Mouse (Mus musculus) hindbrain, postnatal 0 days (tissue): ENCODE measurements at regions not wholly inside any gene's neighbourhood (a gene's known extent, or its start where the extent isn't known, plus 50 kb on each side); places are given as distances from the start of the nearest gene placed in this dataset.
"Not testable (repeated sequence)": the region's sequence is repeated elsewhere in the genome, so short reads cannot be mapped to it uniquely, and the experiment has no call there.

Experiments used
- ATAC-seq: fragments of 200-750 bp; cut with Nextera tagmentation; 2 replicates; pipeline ENCODE4 v1.8.0; 2017; ENCODE audit warnings: mild to moderate bottlenecking, moderate TSS enrichment, moderate library complexity
- DNase-seq: peaks from one replicate; pipeline ENCODE4 v3.0.0-alpha.2; 2015; ENCODE audit warnings: low spot score
- H3K27ac ChIP-seq: fragments of 300-500 bp; sonication (generic); 2 replicates; pipeline ENCODE4 v1.5.1; 2014; ENCODE audit warnings: mild to moderate bottlenecking
- H3K27me3 ChIP-seq: fragments of 300-500 bp; sonication (generic); 2 replicates; pipeline ENCODE4 v1.6.1; 2014; ENCODE audit warnings: low read length, mixed read lengths; ENCODE audit not compliant: insufficient read depth
- H3K36me3 ChIP-seq: fragments of 300-500 bp; sonication (generic); 2 replicates; pipeline ENCODE4 v1.6.1; 2014; ENCODE audit warnings: low read length, mixed read lengths; ENCODE audit not compliant: insufficient read depth
- H3K4me1 ChIP-seq: fragments of 300-500 bp; sonication (generic); 2 replicates; pipeline ENCODE4 v1.6.1; 2014; ENCODE audit warnings: antibody characterized with exemption, low read length, mixed read lengths; ENCODE audit not compliant: insufficient read depth
- H3K4me2 ChIP-seq: fragments of 300-500 bp; sonication (generic); 2 replicates; pipeline ENCODE4 v1.6.1; 2014; ENCODE audit warnings: low read depth, mild to moderate bottlenecking, low read length, moderate library complexity, mixed read lengths
- H3K4me3 ChIP-seq: fragments of 300-500 bp; sonication (generic); 2 replicates; pipeline ENCODE4 v1.5.1; 2014; ENCODE audit warnings: low read length
- H3K9ac ChIP-seq: fragments of 300-500 bp; sonication (generic); replicated peaks from 2 replicates; pipeline ENCODE4 v1.6.1; 2014; ENCODE audit warnings: mild to moderate bottlenecking, low read length, moderate library complexity, mixed read lengths
- H3K9me3 ChIP-seq: fragments of 300-500 bp; sonication (generic); 2 replicates; pipeline ENCODE4 v1.6.1; 2016; ENCODE audit warnings: low read length, mixed read lengths
- CTCF ChIP-seq: IDR thresholded peaks from 2 replicates; pipeline ENCODE4 v1.5.1; 2016; ENCODE audit warnings: antibody characterized with exemption, control low read depth, low read depth
- WGBS: fragments of 180-500 bp; shearing (Covaris S2); extraction: QIAGEN DNeasy Blood & Tissue Kit; methylation state at CpG from one replicate; pipeline ENCODE4 v1.1.7; 2014; 5-methylcytosine and 5-hydroxymethylcytosine counted together

DNA sequence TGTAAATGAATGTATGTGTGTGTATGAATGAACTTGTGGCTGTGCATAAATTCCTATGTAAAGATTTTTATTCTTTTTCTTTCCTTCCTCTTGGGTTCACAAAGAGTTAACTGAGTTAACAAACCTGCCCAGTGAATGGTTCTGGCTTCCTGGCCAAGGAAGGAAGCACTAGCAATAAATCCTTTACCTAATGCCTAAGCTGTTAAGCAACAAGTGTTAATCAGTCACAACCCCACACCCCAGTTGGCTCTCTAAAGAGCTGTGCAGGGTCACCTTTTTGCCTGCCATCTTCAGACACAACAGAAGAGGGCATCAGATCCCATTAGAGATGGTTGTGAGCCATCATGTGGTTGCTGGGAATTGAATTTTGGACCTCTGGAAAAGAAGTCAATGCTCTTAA lies 121.2 kb upstream of the Gm21293 start:
- H3K4me2 ChIP-seq, result no peak overlapping the region
- TF ChIP-seq CTCF, result no peak
- no peaks in the 10 kb centered on the region for H3K9me3 ChIP-seq
- no peaks in the 10 kb centered on the region for H3K27me3 ChIP-seq
- no peak overlapping the region for H3K27ac ChIP-seq
- no peaks in the 10 kb centered on the region for H3K4me1 ChIP-seq
- no peak overlapping the region for H3K9ac ChIP-seq
- ATAC-seq (no peak), DNase-seq (no peak)
- no peaks in the 10 kb centered on the region for H3K36me3 ChIP-seq
- no peak overlapping the region for H3K4me3 ChIP-seq

DNA sequence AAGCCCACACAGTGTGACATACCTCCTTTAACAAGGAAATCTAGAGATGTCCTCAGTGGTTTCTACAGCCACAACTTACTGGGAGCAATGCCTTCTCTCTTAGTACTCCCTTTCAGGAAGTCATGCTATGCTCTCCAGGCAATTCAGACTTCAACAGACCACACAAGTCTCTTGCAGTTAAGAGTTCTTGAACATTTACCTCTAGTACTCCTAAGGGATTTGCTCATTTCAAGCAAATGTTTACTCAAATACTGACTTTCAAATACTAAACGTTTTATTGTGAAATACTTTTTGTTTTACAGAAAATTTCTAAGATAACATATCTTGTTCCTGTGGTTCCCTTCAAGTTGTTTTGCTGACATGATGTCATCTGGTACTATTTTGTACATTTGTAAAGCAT lies 114.6 kb upstream of the Gm21293 start:
- no peaks in the 10 kb centered on the region for H3K36me3 ChIP-seq
- H3K4me2 ChIP-seq, result no peak overlapping the region
- no peaks in the 10 kb centered on the region for H3K27me3 ChIP-seq
- H3K27ac ChIP-seq, result no peak overlapping the region
- ATAC-seq (no peak), DNase-seq (no peak)
- H3K4me1 ChIP-seq, result no peaks in the 10 kb centered on the region
- H3K4me3 ChIP-seq, result no peak overlapping the region
- no peak overlapping the region for H3K9ac ChIP-seq
- no peaks in the 10 kb centered on the region for H3K9me3 ChIP-seq
- 60% methylated on average over 1 of the region's 1 CpGs for WGBS
- TF ChIP-seq CTCF, result no peak

DNA sequence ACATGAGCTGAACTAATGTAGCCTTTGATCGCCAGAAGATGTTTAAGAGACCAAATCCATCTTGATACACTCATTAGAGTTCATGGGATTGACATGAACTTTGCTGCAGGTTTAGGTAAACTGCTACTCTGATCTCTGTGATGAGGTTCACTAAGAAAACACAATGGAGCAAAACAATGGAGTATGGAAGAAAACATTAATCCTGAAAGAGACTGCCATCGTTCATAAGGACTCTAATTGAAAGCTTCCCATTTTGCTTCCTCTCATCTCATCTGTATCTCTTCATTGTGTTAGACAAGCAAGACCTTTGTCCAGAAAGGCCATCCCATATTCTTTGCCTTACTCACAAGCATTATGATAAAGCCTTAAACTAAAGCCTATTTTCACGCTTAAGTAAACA lies 110.0 kb upstream of the Gm21293 start:
- H3K4me1 ChIP-seq, result no peaks in the 10 kb centered on the region
- WGBS, result 69% methylated on average over 3 of the region's 3 CpGs
- no peak overlapping the region for H3K9ac ChIP-seq
- no peak overlapping the region for H3K4me2 ChIP-seq
- no peaks in the 10 kb centered on the region for H3K9me3 ChIP-seq
- ATAC-seq (no peak), DNase-seq (no peak)
- no peak overlapping the region for H3K27ac ChIP-seq
- no peaks in the 10 kb centered on the region for H3K36me3 ChIP-seq
- no peaks in the 10 kb centered on the region for H3K27me3 ChIP-seq
- TF ChIP-seq CTCF, result no peak
- no peak overlapping the region for H3K4me3 ChIP-seq

DNA sequence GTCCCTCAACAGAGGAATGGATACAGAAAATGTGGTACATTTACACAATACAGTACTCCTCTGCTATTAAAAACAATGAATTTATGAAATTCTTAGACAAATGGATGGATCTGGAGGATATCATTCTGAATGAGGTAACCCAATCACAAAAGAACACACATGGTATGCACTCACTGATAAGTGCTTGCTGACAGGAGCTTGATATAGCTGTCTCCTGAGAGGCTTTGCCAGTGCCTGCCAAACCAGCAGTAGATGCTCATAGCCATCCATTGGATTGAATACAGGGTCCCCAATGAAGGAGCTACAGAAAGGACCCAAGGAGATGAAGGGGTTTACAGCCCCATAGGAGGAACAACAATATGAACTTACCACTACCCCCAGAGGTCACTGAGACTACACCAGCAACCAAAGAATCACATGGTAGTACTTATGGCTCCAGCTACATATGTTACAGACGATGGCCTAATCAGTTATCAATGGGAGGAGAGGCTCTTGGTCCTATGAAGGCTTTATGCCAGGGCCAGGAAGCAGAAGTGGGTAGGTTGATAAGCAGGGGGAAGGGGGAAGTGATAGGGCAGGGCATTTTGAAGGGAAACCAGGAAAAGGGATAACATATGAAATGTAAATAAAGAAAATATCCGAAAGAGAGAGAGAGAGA lies 100.9 kb upstream of the Gm21293 start:
- not testable (repeated sequence) for ATAC-seq, H3K36me3 ChIP-seq, DNase-seq, H3K9ac ChIP-seq, H3K4me1 ChIP-seq, H3K27ac ChIP-seq, H3K4me3 ChIP-seq, H3K4me2 ChIP-seq, H3K9me3 ChIP-seq, H3K27me3 ChIP-seq
- 81% methylated on average over 2 of the region's 2 CpGs for WGBS

DNA sequence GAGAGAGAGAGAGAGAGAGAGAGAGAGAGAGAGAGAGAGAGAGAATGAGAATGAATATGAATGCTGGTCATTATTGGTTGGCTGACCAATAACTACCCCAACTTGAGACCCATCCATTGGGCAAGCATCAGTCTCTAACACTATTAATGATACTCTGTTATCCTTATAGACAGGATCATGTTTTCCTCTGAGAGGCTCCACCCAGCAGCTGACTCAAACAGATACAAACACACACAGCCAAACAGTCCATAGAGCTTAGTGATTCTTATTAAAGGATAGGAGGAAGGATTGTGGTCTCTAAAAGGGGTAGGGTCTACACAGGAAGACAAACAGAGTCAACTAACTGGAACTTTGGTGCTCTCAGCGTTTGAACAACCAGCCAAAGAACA lies 100.4 kb upstream of the Gm21293 start:
- H3K27me3 ChIP-seq, result no peaks in the 10 kb centered on the region
- WGBS, result 87% methylated on average over 1 of the region's 1 CpGs

DNA sequence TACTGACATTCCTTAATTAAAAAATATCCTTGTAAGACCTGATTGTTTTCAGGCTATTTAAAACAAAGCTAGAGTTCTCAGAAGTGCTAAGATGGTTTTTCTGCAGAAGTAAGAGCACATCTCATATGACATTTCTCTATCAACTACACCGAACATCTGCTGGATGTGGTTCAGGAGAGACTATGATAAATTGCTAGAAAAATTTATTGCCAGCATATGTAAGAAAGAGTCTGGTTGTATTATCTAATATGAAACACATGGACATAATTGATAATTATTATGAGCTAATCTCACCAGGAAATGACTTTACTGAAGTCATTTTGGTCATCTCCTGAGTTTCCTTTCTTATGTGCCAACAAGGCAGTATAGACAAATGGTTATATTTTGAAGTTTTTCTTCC lies 99.2 kb upstream of the Gm21293 start:
- no peak overlapping the region for H3K4me3 ChIP-seq
- no peaks in the 10 kb centered on the region for H3K36me3 ChIP-seq
- no peaks in the 10 kb centered on the region for H3K9me3 ChIP-seq
- no peak overlapping the region for H3K9ac ChIP-seq
- no peak overlapping the region for H3K27ac ChIP-seq
- H3K4me1 ChIP-seq, result no peaks in the 10 kb centered on the region
- no peak overlapping the region for H3K4me2 ChIP-seq
- ATAC-seq (no peak), DNase-seq (no peak)
- WGBS, result 85% methylated on average over 1 of the region's 1 CpGs
- TF ChIP-seq CTCF, result no peak
- H3K27me3 ChIP-seq, result no peaks in the 10 kb centered on the region

More for the DNA sequence above, 100.4 kb upstream of the Gm21293 start:
- H3K4me3 ChIP-seq, result no peak overlapping the region
- no peak overlapping the region for H3K9ac ChIP-seq
- H3K36me3 ChIP-seq, result no peaks in the 10 kb centered on the region
- ATAC-seq (no peak), DNase-seq (no peak)
- no peaks in the 10 kb centered on the region for H3K4me1 ChIP-seq
- no peak overlapping the region for H3K27ac ChIP-seq
- TF ChIP-seq CTCF, result no peak
- no peak overlapping the region for H3K4me2 ChIP-seq
- H3K9me3 ChIP-seq, result no peaks in the 10 kb centered on the region
